Mouse (Mus musculus) 3134 (cell line): ENCODE measurements around the gene Hpf1.

Experiments used
- DNase-seq: peaks from one replicate; pipeline ENCODE4 v3.0.0-alpha.2; 2011; ENCODE audit warnings: low spot score; ENCODE audit not compliant: insufficient read length; ENCODE audit errors: extremely low read depth

Hpf1 gene

DNA sequence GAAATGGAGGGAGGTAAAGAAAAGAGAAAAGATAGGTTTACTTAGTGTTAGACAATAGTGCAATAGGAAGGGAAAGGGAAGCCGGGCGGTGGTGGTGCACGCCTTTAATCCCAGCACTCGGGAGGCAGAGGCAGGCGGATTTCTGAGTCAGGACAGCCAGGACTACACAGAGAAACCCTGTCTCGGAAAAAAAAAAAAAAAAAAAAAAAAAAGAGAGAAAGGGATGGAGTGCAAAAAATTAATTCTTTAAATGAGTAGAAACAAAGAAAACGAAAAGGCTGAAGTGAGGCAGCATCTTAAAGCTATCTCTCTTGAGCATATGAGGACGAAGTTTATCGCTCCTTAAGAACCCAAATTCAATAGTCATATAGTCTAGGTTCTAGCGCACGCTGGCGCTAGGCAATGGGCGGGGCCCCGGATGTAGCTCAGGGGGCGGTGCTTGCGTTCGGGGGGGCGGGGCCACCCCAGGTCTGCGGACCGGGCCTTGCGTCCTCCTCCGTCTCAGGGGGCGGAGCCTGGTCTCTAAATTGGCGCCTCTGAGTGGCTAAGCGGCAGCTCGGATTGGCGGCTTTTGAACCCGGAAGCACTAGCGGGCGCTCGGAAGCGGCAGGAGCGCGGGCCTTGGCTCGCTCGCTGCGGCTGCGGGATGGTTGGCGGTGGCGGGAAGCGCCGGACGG is at the start of gene Hpf1:
Gene Hpf1 (plus strand): TSS at position 576 of the 677 bp plus-strand sequence.
- peak; percentile 96 for DNase-seq

DNA sequence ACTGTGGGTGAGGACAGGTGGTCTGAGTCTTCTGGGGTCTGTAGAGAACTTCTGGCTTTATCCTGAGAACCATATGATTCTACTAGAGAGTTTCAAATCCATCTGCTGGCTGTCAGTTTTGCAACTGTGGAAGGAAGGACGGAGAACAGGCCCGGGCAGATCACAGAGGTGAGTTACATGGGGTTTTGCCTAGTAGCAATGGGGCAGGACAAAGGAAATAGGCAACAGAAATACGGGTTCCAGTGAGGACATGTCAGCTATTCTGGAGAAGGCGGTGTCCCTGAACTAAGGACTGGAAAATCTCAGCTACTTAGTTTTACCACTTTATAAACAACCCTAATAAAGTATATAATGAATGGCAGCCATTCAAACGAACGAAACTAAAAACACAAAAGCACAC is 47.8 kb upstream of the Hpf1 start:
- no peak for DNase-seq

DNA sequence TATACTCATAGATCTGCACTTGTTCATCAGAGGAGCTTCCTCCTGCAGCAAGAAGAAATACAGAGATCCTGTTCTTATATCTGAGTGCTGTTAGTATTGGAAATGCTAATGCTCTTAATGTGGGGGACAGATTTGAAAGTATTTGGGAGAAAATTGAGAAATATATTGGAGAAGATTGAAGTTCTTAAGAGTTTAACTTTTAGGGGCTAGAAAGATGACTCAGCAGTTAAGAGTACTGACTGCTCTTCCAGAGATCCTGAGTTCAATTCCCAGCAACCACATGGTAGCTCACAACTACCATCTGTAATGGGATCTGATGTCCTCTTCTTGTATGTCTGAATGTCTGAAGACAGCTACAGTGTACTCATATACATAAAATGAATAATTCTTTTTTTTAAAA is 32.7 kb upstream of the Hpf1 start:
- DNase-seq = no peak

DNA sequence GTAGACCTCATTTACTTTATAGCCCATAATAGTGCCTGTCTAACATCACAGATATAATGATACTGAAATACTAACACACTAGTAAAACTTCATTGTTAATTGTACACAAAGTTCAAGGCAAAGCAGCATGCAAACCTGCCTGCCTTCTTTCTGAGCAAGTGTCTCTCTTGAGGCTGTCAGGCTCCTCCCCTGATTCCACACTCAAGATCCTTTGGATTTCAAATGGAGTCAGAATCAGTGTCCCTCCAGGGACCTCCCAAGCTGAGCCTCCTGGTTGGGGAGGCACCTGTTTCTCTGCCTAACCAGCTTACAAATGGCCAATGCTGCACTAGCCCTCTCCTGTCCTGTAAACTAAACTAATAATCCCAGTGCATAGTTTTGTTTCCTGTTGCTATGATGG is 32.1 kb upstream of the Hpf1 start:
- DNase-seq = no peak

DNA sequence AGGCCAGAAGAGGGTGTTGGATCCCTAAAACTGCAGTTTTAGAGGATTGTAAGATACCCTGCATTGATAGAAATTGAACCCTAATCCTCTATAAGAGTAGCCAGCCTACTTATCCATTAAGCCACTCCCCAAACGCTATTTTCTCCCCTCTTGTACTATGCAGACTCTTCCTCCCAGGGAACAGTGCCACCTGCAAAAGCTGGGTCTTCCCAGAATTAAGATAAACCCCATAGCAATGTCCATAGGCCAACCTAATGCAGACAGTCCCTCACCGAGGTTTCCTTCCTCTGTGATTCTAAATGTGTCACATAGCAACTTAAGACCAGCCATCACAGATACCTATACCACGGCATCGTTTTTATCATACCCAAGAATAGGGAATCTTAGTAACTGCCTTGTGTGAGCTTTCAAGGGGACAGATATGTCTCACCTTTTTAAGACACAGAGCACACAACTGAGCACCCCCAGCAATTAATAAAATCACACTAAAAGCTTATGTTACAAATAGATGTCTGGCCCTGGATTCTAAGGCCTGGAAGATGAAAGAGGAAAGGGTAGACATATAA is 31.2 kb upstream of the Hpf1 start:
- DNase-seq = no peak

DNA sequence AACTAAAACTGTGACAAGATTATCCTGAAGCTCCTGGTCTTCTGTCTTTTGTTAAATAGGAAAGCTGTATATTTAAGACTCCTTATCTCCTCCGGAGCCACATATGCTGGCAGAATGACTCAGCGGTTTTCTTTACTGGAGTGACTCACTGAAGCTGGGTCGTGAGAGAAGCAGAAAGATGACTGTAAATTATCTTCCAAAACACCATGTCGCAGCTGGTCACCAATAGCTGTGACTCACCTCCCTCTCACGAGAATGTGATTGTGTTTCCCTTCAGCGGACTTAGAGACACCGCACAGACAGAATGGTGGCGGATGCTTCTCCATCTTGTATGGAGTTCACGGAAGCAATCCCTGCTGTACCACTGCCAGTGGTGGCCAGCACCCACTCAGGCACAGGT is 30.6 kb upstream of the Hpf1 start:
- DNase-seq = peak; percentile 71

DNA sequence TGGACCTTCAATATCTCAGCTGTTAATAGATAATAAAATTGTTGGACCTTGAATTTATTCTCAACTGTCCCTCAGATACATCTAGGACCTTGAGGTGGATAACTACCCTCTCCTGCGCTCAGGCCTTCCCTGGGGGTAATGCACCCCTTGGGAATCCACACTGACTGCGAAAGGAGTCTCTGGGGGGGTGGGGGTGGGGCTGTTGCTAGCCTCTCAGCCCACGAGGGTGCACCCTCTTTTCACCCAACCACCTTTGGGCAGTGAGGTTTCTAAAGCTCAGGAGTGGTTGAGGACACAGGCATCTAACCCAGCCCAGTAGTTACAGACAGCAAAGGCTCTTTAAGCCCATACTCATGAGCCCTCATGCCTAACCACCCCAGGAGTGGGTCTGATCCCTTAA is 29.5 kb upstream of the Hpf1 start:
- DNase-seq = no peak

DNA sequence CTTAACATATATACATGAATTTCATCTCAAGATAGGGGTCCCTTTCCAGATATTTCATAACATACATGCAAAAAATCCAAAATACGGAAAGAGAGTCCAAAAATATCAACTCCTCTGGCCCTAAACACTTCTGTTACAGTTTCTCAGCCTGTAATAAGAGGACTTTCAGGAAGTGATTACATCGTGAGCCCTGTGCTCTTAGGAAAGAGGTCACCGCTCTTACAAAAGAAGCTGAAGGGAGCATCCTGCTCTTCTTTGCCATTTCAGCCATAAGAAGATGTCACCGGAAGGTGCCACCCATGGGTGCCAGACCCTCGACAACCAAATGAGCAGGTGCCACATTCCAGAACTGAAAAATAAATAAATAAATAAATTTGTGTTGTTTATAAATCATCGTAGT is 28.4 kb upstream of the Hpf1 start:
- no peak for DNase-seq

DNA sequence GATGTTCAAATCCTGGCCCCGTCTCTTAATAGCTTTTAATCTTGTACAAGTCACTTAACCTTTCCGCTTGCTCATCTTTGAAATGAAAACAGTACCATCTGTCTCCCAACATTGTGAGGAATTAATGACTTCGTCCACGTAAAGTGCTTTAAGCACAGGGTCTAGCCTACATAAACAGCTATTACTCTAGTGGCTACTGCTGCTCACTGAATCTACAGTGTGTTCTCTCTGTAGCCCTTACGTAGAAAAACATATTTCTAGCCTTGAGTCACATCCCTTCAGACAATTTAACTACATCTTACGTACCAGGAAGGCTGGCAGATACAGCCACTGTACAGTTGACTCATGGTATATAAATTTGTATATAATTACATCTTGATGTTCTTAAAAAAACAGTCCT is 25.3 kb upstream of the Hpf1 start:
- DNase-seq = no peak

DNA sequence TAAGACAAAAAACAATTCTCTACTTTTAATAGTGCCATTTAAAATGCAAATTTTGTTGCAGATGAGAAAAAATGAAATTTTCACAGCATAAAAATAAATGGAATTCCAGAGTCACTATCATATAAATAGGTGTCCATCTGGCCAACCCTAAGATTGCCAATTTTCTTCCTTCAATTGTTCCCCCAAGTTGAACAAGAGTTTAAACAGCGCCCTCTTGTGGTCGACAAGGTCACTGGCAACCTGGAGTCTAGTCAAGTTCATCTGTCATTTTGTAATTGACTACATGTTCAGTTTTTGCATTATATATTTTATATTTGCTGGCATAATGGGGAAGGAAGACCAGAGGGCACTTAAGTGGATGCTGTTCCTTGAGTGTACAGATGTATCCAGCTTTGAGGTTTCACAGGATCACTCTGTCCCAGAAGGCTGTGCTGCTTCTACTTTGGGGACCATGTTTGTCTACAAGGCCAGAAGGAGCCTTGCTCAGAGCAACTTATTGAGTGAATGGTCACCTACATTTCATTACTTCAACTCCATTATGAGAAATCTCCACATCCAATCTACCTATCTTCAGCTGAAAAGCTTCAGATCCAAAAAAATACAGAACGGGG is 24.6 kb upstream of the Hpf1 start:
- peak; percentile 5 for DNase-seq

DNA sequence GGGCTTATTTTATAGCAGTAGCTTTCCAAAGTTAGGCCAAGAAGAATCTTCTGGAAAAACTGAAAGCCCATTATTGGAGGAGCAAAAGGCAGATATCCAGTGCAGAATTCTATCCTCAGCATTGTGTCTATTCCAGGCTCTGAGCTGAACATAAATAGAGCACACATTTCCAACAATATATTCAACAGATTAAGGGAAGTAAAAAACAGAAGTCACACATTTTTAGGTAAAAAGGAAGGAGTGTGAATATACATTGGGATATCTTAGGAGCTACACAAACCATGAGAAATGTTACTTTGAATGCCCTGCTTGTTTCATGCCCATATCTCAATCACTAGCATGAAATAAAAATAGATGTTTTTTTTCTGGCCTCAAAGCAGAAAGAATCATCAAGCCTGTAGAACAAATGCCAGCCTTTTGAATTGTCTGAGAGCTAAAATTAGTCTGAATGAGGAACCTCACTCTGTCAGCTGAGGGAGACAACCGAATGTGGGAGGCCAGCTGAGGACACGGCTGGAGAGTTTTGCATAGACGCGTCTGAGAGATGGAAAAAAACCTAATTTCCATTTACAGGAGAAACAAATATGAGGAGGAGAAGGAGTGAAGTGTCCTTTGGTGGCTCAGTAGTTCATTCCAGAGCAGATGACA is 22.6 kb upstream of the Hpf1 start:
- DNase-seq = no peak

DNA sequence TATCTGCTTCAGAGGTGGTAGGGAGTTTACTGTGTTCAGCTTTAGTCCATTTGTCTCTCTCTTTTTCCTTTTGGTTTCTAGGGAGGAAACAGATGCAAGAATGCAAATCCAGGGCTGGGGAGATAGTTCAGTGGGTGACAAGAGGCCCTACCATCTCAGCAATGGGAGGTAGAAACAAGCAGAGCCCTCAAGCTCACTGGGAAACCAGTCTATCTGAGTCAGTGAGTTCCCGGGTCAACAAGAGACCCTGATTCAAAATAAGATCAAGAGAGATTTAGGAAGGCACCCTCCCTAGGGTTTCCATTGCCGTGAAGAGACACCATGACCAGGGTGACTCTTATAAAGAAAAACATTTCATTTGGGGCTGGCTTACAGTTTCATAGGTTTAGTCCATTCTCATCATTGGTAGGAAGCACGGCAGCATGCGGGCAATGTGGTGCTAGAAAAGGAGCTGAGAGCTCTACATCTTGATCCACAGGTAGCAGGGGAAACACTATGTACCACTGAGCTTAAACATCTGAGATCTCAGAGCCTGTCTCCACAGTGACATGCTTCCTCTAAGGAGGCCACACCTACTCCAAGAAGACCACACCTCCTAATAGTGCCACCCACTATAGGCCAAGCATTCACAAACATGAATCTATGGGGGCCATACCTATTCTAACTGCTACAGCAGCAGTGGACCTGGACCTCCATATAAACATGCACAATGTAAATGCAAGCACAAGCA is 21.8 kb upstream of the Hpf1 start:
- DNase-seq = no peak

DNA sequence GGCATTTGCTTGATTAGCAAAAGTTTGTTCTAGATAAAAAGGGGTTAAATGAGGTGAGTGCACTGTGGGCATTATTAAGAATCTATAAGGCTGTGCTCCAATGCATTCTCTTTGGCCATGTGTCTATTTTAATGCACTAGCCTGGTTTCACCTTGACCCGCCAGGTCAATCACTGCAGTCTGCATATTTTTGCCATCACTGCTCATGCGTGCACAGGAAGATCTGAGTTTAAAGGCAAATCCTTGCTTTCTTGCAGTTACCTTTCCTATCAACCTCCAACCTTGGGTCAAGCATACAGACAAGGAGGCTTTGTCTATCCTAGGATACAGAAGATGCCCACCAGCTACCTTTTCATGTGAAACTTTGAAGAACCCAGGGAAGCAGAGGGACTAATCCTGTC is 20.5 kb upstream of the Hpf1 start:
- no peak for DNase-seq

DNA sequence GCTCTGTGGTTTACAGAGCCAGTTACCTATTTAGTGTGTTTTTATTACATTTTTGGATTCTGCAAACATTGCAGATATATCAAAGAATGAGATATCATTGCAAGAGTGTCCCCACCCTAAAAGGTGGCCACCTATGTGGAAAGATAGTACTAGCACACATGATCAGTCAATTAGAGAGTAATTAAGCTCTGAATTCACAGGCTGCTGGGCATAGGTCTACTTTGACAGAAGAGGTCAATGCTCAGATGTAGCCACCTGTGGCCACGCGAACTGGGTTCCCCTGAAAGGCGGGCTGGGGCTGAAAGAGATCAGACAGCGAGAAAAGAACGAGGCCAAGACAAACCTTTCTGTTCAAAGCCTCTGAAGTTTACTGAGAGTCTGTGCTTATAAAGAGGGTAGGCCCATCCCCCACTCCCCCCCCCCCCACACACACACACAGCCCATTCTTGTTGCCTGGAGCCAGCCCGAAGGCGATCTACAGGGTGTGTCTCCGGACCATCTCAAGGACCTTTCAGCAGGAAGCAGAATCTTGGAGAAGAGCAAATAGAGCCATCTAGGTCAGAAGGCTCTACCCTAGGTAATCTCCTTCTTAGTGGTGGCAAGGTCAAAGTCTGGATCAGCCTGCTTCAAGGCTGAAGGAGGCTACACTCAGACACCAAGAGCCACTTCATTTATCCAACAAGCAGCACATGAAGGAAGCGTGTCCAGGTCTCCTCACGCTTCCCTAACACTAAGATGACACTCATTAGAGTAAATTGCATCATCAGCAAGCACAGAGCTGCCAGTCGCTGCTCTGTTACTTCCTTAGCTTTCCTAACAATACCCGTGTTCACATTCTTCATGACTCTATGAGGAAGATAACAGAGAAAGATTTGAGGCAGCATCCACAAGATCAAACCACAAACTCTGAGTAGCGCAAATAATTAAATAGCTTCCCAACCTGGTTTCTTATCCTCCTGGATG is 19.7 kb upstream of the Hpf1 start:
- no peak for DNase-seq

DNA sequence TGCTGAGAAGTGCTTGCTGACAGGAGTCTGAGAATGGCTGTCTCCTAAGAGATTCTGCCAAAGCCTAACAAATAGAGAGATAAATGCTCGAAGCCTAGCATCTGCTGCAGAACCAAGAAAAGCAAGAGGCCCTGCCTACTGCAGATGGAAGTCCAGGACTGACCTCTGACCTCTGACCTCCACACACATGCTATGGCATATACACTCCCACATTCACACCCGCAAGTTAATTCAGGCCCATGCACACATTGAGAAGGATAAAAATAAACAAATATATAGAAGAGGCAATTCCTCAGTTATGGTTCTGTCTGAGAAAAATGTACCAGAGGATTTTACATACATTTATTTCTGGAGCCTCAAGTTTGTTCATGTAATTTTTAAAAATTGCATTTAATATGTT is 11.6 kb upstream of the Hpf1 start:
- no peak for DNase-seq

DNA sequence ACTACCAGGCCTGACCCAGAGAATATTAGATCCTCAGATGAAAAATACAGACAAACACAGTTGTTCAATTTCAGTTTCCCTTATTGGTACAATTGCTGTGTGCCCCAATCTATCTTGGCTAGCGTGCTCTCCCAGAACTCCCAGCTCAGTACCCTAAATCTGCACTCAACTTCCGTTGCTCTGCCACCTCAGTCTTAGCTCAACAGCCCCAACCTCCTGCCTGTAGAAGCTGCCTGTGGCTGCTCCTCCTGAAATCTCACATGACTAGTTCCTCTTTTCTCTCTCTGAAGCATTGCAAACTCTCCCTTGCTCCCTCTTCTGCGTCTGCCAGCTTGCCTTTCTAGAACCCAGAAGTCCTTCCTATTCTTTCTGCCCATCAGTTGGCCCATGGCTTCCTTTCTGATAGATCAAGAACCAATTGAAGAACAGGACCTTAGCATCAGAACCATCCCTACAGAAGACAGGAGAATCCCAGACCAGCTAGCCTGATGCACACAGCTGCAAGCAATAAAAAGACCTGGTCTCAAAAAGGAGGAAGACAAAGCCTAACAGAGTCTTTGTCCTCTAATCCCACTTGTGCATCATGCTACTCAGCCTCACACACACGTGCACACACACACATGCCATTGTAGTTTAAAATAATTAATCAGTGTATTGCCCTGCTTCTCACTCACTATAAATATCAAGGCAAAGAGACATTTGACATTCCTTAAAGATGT is 6.6 kb upstream of the Hpf1 start:
- DNase-seq = no peak

DNA sequence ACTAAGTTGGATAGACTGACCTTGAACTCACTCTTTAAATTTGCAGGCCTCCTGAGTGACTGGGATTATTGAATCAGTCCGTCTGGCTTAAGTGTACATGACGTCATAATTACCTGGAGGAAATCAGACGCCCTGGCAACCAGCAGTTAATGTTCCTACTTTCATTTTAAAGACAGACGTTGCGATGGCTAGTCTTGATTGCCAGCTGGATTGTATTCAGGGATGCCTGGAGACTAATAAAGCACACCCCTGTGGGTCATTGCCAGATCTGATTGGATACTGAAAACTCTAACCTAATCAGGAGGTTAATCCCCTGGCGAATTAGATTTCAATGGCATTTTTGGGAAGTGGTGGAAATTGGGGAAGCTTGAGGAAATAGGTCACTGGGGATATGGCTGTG is 3.5 kb upstream of the Hpf1 start:
- DNase-seq = no peak

DNA sequence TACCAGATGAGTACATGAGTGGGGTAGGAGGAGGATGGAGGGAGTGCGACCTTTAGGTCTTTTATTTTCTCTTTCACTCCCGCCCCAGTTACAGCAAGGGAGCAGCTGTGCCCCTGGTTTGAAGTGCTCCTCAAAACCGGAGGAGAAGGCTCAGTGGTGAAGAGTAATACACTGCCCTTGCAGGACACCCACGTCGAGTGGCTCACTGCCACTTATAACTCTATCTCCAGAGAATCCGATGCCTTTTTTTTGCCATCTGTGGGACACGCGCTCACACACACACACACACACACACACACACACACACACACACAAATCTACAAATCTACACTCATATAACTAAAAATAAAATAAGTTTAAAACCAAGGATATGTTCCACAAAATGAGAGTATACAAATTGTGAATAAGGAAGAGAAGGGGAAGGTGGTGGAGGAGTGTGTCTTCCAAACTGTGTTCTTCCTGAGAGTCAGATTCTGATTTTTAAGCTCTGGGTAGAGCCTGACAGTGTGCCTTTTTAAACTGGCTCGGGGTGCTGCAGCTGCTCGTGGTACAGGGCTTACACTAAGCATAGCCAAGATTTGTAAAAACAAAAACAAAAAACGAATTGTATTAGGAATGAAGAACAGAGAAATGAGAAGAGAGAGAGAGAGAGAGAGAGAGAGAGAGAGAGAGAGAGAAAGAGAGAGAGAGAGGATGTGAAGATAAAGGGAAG is 931 bp upstream of the Hpf1 start:
- DNase-seq = no peak

DNA sequence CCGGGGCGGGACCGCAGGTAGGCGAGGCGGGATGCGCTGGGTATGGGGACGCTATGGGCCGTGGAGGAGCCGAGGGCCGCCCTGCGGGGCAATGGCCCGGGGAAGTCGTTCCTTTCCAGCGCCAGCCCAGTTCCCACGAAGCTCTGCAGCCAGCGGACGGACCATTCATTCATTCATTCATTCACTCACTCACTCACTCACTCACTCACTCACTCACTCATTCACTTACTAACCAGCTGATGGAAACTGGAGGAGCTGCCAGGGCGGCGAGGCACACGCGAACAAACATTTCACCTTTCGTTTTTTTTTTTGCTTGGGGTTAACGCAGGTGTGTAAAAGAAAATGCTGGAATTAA is 279 bp downstream of the Hpf1 start:
- no peak for DNase-seq
